Mouse (Mus musculus) cerebellum, postnatal 36 days (tissue): ENCODE data around the gene Gchfr.
A peak's percentile ranks its signal among the peaks of the same experiment; 100 is the strongest.

Experiments used
- DNase-seq, 2 experiments: peaks; one replicate each; pipeline ENCODE4 v3.0.0; 2021 to 2022; ENCODE audit warnings: mixed read lengths in 2 of 2

The Gchfr gene

GRCm38 (mm10) chr2:119173991-119174651, 6.5 kb downstream of the Gchfr start, which contains the start of gene Gm14137:
Gm14137 (plus strand) TSS chr2:119174509.
- no peak for DNase-seq

- DNase-seq = no peak
Observed at GRCm38 (mm10) chr2:119174866-119175265, 7.3 kb downstream of the Gchfr start.

GRCm38 (mm10) chr2:119175614-119176013, 8.0 kb downstream of the Gchfr start:
- DNase-seq = no peak

GRCm38 (mm10) chr2:119176761-119177160, 9.2 kb downstream of the Gchfr start:
- DNase-seq = no peak

- no peak for DNase-seq
Observed at GRCm38 (mm10) chr2:119177384-119177939, 9.9 kb downstream of the Gchfr start.

GRCm38 (mm10) chr2:119182914-119183313, 15.3 kb downstream of the Gchfr start:
- no peak for DNase-seq

- DNase-seq = peak; percentile 92 to 94
Observed at GRCm38 (mm10) chr2:119189029-119189710, 21.6 kb downstream of the Gchfr start.

- no peak for DNase-seq
Observed at GRCm38 (mm10) chr2:119190969-119191368, 23.4 kb downstream of the Gchfr start.

GRCm38 (mm10) chr2:119194140-119194539, 26.6 kb downstream of the Gchfr start:
- DNase-seq = no peak

- no peak for DNase-seq
Observed at GRCm38 (mm10) chr2:119196316-119197108, 28.9 kb downstream of the Gchfr start.

GRCm38 (mm10) chr2:119197493-119197892, 29.9 kb downstream of the Gchfr start:
- no peak for DNase-seq

GRCm38 (mm10) chr2:119198049-119198448, 30.5 kb downstream of the Gchfr start:
- no peak for DNase-seq

- DNase-seq = no peak
Observed at GRCm38 (mm10) chr2:119198934-119199333, 31.4 kb downstream of the Gchfr start.

- DNase-seq = no peak
Observed at GRCm38 (mm10) chr2:119202914-119203453, 35.4 kb downstream of the Gchfr start.

- no peak for DNase-seq
Observed at GRCm38 (mm10) chr2:119203871-119204460, 36.4 kb downstream of the Gchfr start.

- DNase-seq = no peak
Observed at GRCm38 (mm10) chr2:119207961-119208343, 40.4 kb downstream of the Gchfr start.

GRCm38 (mm10) chr2:119208344-119209175, 41.0 kb downstream of the Gchfr start, which contains the start of the genes Zfyve19 and Dnajc17:
Zfyve19 (plus strand) TSS chr2:119208617.
Dnajc17 (minus strand) TSS chr2:119208795.
- DNase-seq = peak; percentile 95

GRCm38 (mm10) chr2:119209176-119209507, 41.6 kb downstream of the Gchfr start:
- no peak for DNase-seq
